Mouse (Mus musculus): ENCODE results near the gene Cyp27b1. TPM values are rescaled to one million over a fixed set of nuclear protein-coding genes. Genes with fewer than 3 reads are reported as not detected.

The Cyp27b1 gene
- polyA plus RNA-seq, 1 experiment = 0.32 TPM

DNA sequence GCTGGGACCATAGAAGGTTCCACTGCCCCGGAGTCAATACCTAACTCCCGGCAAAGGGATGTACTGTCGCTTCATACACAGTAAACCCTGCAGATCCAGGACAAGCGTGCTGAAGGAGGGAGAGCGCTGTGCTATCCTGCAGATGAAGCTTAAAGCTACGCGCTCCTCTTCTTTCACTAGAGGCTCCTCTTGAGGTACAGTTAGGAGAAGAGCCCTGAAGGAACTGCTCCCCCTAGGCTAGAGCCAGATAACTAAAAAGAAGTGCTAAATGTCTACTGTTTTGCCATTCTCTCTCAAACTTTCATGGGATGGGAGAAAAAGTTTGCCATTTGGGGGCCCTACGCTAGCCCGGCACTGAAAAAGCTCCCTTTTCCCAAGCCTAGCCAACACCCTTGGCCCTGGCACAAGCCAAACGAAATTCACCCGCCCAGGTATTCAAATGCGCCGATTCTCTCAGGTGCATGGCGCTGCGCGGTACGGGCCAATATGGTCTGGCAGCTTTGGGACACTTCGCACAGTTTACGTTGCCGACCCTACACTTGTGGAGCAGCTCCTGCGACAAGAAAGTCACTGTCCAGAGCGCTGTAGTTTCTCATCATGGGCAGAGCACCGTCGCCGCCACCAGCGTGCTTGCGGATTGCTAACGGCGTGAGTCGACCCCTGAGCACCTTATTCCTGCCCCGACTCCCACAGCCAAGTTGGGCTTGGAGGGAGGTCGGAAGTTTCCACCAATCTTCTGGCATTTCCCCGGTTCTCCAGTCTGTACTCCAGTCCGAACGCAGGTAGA, 751 bp downstream of the Cyp27b1 start:
- 10% methylated on average over 35 of the region's 35 CpGs for WGBS
- peaks cover 24% of the 10 kb centered on the region for H3K4me1 ChIP-seq (replicated peaks; ENCODE audit: control insufficient read depth, insufficient read depth, low read length)
- H3K4me3 ChIP-seq (ENCODE audit: control insufficient read depth, insufficient read depth, low read length) = peak overlapping the region; percentile 10; the same call in 1 of the 2 replicates
- DNase-seq = no peak
- H3K27me3 ChIP-seq (ENCODE audit: control insufficient read depth, insufficient read depth, low read length) = peaks cover 18% of the 10 kb centered on the region
- no peaks in the 10 kb centered on the region for H3K36me3 ChIP-seq (ENCODE audit: control insufficient read depth, insufficient read depth, low read length)
- no peak for TF ChIP-seq POLR2A (IDR thresholded peaks at IDR 0.05; ENCODE audit: control insufficient read depth, extremely low read depth, insufficient read depth, low read length, poor library complexity)
- TF ChIP-seq CTCF (IDR thresholded peaks at IDR 0.05; ENCODE audit: borderline replicate concordance, control insufficient read depth, extremely low read depth, insufficient read depth, low read length, poor library complexity) = no peak
- H3K27ac ChIP-seq (ENCODE audit: control insufficient read depth, insufficient read depth, low read length) = no peak overlapping the region

DNA sequence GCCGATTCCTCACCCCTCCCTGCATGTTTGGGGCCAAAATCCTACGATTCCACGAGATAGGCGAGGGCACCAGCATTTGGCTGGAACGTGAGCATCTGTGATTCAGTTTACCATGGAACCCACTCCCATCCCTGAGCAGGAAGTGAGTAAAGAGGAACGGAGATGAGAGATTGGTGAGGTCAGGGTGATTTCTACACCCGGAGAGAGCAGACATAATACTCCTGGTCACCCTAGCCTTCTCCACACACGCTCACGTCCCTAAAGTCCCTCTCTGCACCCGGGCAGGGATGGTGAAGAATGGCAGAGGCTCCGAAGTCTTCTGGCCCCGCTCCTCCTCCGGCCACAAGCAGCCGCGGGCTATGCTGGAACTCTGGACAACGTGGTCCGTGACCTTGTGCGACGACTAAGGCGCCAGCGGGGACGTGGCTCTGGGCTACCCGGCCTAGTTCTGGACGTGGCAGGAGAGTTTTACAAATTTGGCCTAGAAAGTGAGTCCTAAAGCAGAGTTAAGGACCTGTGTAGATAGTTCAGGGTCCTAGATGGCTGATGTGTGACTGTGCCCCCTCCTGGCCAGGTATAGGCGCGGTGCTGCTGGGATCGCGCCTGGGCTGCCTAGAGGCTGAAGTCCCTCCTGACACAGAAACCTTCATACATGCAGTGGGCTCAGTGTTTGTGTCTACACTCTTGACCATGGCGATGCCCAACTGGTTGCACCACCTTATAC, 1.5 kb downstream of the Cyp27b1 start:
- WGBS = 7% methylated on average over 29 of the region's 29 CpGs
- Histone ChIP-seq H3K4me3 (ENCODE audit: control insufficient read depth, insufficient read depth, low read length) (no peak overlapping the region), H3K27ac (ENCODE audit: control insufficient read depth, insufficient read depth, low read length) (no peak overlapping the region), H3K27me3 (ENCODE audit: control insufficient read depth, insufficient read depth, low read length) (peaks cover 18% of the 10 kb centered on the region), H3K4me1 (replicated peaks; ENCODE audit: control insufficient read depth, insufficient read depth, low read length) (peaks cover 24% of the 10 kb centered on the region), H3K36me3 (ENCODE audit: control insufficient read depth, insufficient read depth, low read length) (no peaks in the 10 kb centered on the region)
- peak; percentile 25 for DNase-seq
- 0 out of 2 replicates have a peak, but pooled peaks have one; percentile 26 for TF ChIP-seq CTCF (IDR thresholded peaks at IDR 0.05; ENCODE audit: borderline replicate concordance, control insufficient read depth, extremely low read depth, insufficient read depth, low read length, poor library complexity)
- no peak for TF ChIP-seq POLR2A (IDR thresholded peaks at IDR 0.05; ENCODE audit: control insufficient read depth, extremely low read depth, insufficient read depth, low read length, poor library complexity)

DNA sequence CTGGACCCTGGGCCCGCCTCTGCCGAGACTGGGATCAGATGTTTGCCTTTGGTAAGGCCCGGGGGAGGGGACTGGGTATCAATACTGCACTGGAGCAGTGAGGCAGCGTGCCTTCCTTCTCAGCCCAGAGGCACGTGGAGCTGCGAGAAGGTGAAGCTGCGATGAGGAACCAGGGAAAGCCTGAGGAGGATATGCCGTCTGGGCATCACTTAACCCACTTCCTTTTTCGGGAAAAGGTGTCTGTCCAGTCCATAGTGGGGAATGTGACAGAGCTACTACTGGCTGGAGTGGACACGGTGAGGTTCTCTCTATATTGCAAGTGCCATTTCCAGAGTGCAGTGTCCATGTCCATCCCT, 2.0 kb downstream of the Cyp27b1 start:
- TF ChIP-seq POLR2A (IDR thresholded peaks at IDR 0.05; ENCODE audit: control insufficient read depth, extremely low read depth, insufficient read depth, low read length, poor library complexity) = no peak
- TF ChIP-seq CTCF (IDR thresholded peaks at IDR 0.05; ENCODE audit: borderline replicate concordance, control insufficient read depth, extremely low read depth, insufficient read depth, low read length, poor library complexity) = no peak
- WGBS = 8% methylated on average over 10 of the region's 10 CpGs

DNA sequence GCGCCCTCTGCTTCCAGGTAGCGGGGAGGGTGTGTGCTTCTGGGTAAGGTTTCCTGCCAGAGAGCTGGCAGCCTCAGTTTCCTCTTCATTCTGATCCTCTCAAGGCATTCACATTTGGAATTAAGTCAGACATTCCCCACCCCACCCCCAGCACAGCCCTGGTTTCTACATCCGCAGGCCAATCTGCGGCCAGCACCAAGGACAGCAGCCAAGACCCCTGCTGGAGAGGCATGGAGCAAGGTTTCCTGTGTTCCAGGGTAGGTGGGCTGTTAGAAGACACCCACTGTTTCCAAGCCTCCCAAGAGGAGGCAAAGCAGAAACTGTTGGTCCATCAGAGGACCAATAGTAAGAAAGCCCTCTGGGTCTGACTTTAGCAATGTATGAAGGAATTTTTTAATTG, 6.6 kb downstream of the Cyp27b1 start:
- no peak for DNase-seq
- H3K27me3 ChIP-seq (ENCODE audit: control insufficient read depth, insufficient read depth, low read length) = peaks cover 6% of the 10 kb centered on the region
- no peak overlapping the region for H3K4me3 ChIP-seq (ENCODE audit: control insufficient read depth, insufficient read depth, low read length)
- peaks cover 19% of the 10 kb centered on the region for H3K4me1 ChIP-seq (replicated peaks; ENCODE audit: control insufficient read depth, insufficient read depth, low read length)
- WGBS = 95% methylated on average over 4 of the region's 4 CpGs
- H3K27ac ChIP-seq (ENCODE audit: control insufficient read depth, insufficient read depth, low read length) = no peak overlapping the region
- TF ChIP-seq POLR2A (IDR thresholded peaks at IDR 0.05; ENCODE audit: control insufficient read depth, extremely low read depth, insufficient read depth, low read length, poor library complexity) = no peak
- TF ChIP-seq CTCF (IDR thresholded peaks at IDR 0.05; ENCODE audit: borderline replicate concordance, control insufficient read depth, extremely low read depth, insufficient read depth, low read length, poor library complexity) = no peak
- H3K36me3 ChIP-seq (ENCODE audit: control insufficient read depth, insufficient read depth, low read length) = no peaks in the 10 kb centered on the region

More for the DNA sequence above, 2.0 kb downstream of the Cyp27b1 start:
- peaks cover 18% of the 10 kb centered on the region for H3K27me3 ChIP-seq (ENCODE audit: control insufficient read depth, insufficient read depth, low read length)
- no peak overlapping the region for H3K4me3 ChIP-seq (ENCODE audit: control insufficient read depth, insufficient read depth, low read length)
- no peak for DNase-seq
- peaks cover 24% of the 10 kb centered on the region for H3K4me1 ChIP-seq (replicated peaks; ENCODE audit: control insufficient read depth, insufficient read depth, low read length)
- H3K36me3 ChIP-seq (ENCODE audit: control insufficient read depth, insufficient read depth, low read length) = no peaks in the 10 kb centered on the region
- H3K27ac ChIP-seq (ENCODE audit: control insufficient read depth, insufficient read depth, low read length) = no peak overlapping the region

DNA sequence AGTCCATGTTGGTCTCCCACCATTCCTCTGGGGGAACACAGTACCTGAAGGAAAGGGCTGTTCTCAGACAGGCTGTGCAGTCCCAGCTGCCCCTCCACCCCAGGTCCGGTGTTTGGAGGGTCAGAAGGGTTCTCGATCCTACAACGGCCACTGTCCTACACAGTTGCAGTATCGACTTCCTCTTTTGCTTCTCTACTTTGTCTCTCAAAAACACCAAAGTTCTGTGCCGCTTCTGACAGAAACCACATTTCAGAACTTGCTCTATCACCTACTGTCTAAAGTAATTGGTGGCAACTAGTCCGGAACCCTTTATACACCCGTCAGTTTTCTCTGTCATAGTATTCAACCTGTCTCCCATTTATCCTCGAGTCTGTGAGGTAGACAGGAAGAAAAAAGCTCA, 7.4 kb downstream of the Cyp27b1 start:
- TF ChIP-seq CTCF (IDR thresholded peaks at IDR 0.05; ENCODE audit: borderline replicate concordance, control insufficient read depth, extremely low read depth, insufficient read depth, low read length, poor library complexity) = no peak
- no peak for TF ChIP-seq POLR2A (IDR thresholded peaks at IDR 0.05; ENCODE audit: control insufficient read depth, extremely low read depth, insufficient read depth, low read length, poor library complexity)
- WGBS = 14% methylated on average over 8 of the region's 8 CpGs
- H3K27me3 ChIP-seq (ENCODE audit: control insufficient read depth, insufficient read depth, low read length) = peaks cover 2% of the 10 kb centered on the region

DNA sequence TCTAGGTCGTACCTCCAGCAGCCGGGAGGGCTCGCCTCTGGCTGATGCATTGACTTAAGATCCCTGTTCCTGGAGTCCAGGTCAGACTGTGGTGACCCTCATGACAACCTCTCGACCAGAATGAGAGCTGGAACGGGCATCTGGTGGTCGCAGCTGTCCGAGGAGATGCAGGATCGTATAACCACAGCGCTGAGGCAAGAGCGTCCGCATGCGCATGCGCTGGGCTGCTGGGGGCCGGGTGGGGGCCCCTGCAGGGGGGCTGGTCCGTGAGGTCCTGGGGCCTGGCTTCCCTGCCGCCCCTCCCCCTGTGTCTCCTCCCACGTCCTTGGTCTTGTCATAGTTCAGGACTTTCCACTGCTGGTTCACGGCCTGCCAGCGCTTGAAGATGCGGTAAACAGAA, 8.4 kb downstream of the Cyp27b1 start:
- H3K4me3 ChIP-seq (ENCODE audit: control insufficient read depth, insufficient read depth, low read length) = no peak overlapping the region
- no peak for DNase-seq
- no peak overlapping the region for H3K27ac ChIP-seq (ENCODE audit: control insufficient read depth, insufficient read depth, low read length)
- H3K4me1 ChIP-seq (replicated peaks; ENCODE audit: control insufficient read depth, insufficient read depth, low read length) = peaks cover 9% of the 10 kb centered on the region
- peaks cover 2% of the 10 kb centered on the region for H3K27me3 ChIP-seq (ENCODE audit: control insufficient read depth, insufficient read depth, low read length)
- 95% methylated on average over 20 of the region's 20 CpGs for WGBS
- H3K36me3 ChIP-seq (ENCODE audit: control insufficient read depth, insufficient read depth, low read length) = no peaks in the 10 kb centered on the region
- TF ChIP-seq CTCF (IDR thresholded peaks at IDR 0.05; ENCODE audit: borderline replicate concordance, control insufficient read depth, extremely low read depth, insufficient read depth, low read length, poor library complexity) = no peak
- no peak for TF ChIP-seq POLR2A (IDR thresholded peaks at IDR 0.05; ENCODE audit: control insufficient read depth, extremely low read depth, insufficient read depth, low read length, poor library complexity)

More for the DNA sequence above, 7.4 kb downstream of the Cyp27b1 start:
- Histone ChIP-seq H3K4me3 (ENCODE audit: control insufficient read depth, insufficient read depth, low read length) (no peak overlapping the region), H3K4me1 (replicated peaks; ENCODE audit: control insufficient read depth, insufficient read depth, low read length) (peaks cover 14% of the 10 kb centered on the region), H3K27ac (ENCODE audit: control insufficient read depth, insufficient read depth, low read length) (no peak overlapping the region), H3K36me3 (ENCODE audit: control insufficient read depth, insufficient read depth, low read length) (no peaks in the 10 kb centered on the region)
- DNase-seq = no peak

Measured in thymus, adult 2 months (tissue).